Mouse (Mus musculus) midbrain, embryonic 12.5 days (tissue): ENCODE data around the gene Ascc2. TPM values are rescaled to one million over a fixed set of nuclear protein-coding genes. Genes with fewer than 3 reads are reported as not detected.

Experiments used
- ATAC-seq: fragments of 200-750 bp; cut with Nextera tagmentation; 2 replicates; pipeline ENCODE4 v1.8.0; 2017; ENCODE audit warnings: low read depth, moderate TSS enrichment, moderate library complexity; ENCODE audit not compliant: low FRiP score
- H3K27ac ChIP-seq: fragments of 300-500 bp; sonication (generic); replicated peaks from 2 replicates; pipeline ENCODE4 v1.5.1; 2016; ENCODE audit warnings: mild to moderate bottlenecking
- H3K27me3 ChIP-seq: fragments of 300-500 bp; sonication (generic); 2 replicates; pipeline ENCODE4 v1.6.1; 2016; ENCODE audit warnings: mild to moderate bottlenecking
- H3K36me3 ChIP-seq: fragments of 300-500 bp; sonication (generic); 2 replicates; pipeline ENCODE4 v1.6.1; 2016
- H3K4me1 ChIP-seq: fragments of 300-500 bp; sonication (generic); 2 replicates; pipeline ENCODE4 v1.6.1; 2016
- H3K4me2 ChIP-seq: fragments of 300-500 bp; sonication (generic); replicated peaks from 2 replicates; pipeline ENCODE4 v1.6.1; 2016; ENCODE audit warnings: mild to moderate bottlenecking, moderate library complexity
- H3K4me3 ChIP-seq: fragments of 300-500 bp; sonication (generic); 2 replicates; pipeline ENCODE4 v1.5.1; 2016; ENCODE audit warnings: mild to moderate bottlenecking
- H3K9ac ChIP-seq: fragments of 300-500 bp; sonication (generic); replicated peaks from 2 replicates; pipeline ENCODE4 v1.6.1; 2016; ENCODE audit warnings: mild to moderate bottlenecking, moderate library complexity
- H3K9me3 ChIP-seq: fragments of 300-500 bp; sonication (generic); 2 replicates; pipeline ENCODE4 v1.6.1; 2016; ENCODE audit warnings: mild to moderate bottlenecking
- WGBS: fragments of 180-500 bp; shearing (Covaris S2); methylation state at CpG from one replicate; pipeline ENCODE4 v1.1.7; 2016; 5-methylcytosine and 5-hydroxymethylcytosine counted together
- polyA plus RNA-seq: library from polyadenylated mRNA; unstranded; fragments of >200 nt; fragmentation: Nextera tagmentation; extraction: Ambion mirVana; gene quantifications from 2 replicates; pipeline ENCODE4 v1.2.1, GENCODE M21; 2016

The Ascc2 gene
- polyA plus RNA-seq, 1 experiment from 2014 or later, result 30.4 TPM

GRCm38 (mm10) chr11:4731781-4732180 lies 94.2 kb downstream of the Ascc2 start:
- Histone ChIP-seq H3K4me3 (no peak overlapping the region), H3K9ac (no peak overlapping the region), H3K27ac (no peak overlapping the region), H3K36me3 (0 out of 2 replicates have a peak, but pooled peaks cover under 1% of the 10 kb centered on the region), H3K4me2 (no peak overlapping the region), H3K27me3 (peaks cover 6% of the 10 kb centered on the region; the same call in 1 of the 2 replicates), H3K4me1 (peaks cover 8% of the 10 kb centered on the region), H3K9me3 (no peaks in the 10 kb centered on the region)
- ATAC-seq, result no peak
- WGBS, result 71% methylated on average over 7 of the region's 7 CpGs

- ATAC-seq, result no peak
- H3K9me3 ChIP-seq, result no peaks in the 10 kb centered on the region
- WGBS, result 31% methylated on average over 12 of the region's 12 CpGs
- peaks cover 12% of the 10 kb centered on the region; the same call in 1 of the 2 replicates for H3K36me3 ChIP-seq
- no peak overlapping the region for H3K27ac ChIP-seq
- H3K27me3 ChIP-seq, result peaks cover 6% of the 10 kb centered on the region; the same call in 1 of the 2 replicates
- H3K4me2 ChIP-seq, result no peak overlapping the region
- H3K4me1 ChIP-seq, result peaks cover 8% of the 10 kb centered on the region
- H3K9ac ChIP-seq, result no peak overlapping the region
- H3K4me3 ChIP-seq, result no peak overlapping the region
These were observed 96.6 kb downstream of the Ascc2 start for GRCm38 (mm10) chr11:4734179-4734578.

Other genes with a start within 250 kb of the Ascc2 start
- gene Hormad2, start 196.6 kb upstream of the Ascc2 start, polyA plus RNA-seq, result not detected in 2 replicates
- gene Mtmr3, start 42.9 kb upstream of the Ascc2 start, polyA plus RNA-seq, result 49.2 and 49.8 TPM in 2 replicates
- gene Gm11032, start 17.7 kb upstream of the Ascc2 start, polyA plus RNA-seq, result not detected in 2 replicates
- gene Uqcr10, start 66.6 kb downstream of the Ascc2 start, polyA plus RNA-seq, result 525 and 530 TPM in 2 replicates
- 69.2 and 81.5 TPM in 2 replicates for gene Zmat5, start 66.9 kb downstream of the Ascc2 start, polyA plus RNA-seq
- 0.59 and 0.67 TPM in 2 replicates for gene Cabp7, start 109.0 kb downstream of the Ascc2 start, polyA plus RNA-seq
- 70.9 and 76.3 TPM in 2 replicates for gene Nf2, start 211.8 kb downstream of the Ascc2 start, polyA plus RNA-seq
- gene Nipsnap1, start 236.2 kb downstream of the Ascc2 start, polyA plus RNA-seq, result 95.0 and 95.8 TPM in 2 replicates